ENCODE assay signal across 8 mouse cellular contexts in genomic region chr15:17098927-17099326, GRCm38 (mm10).
DNase-seq lines count a peak whose midpoint lies in the region; ATAC-seq and TF ChIP-seq lines count a peak whose summit lies in the region.

No protein-coding gene starts in this region.

- no peak for ATAC-seq in intestine, embryonic 14.5 days (replicated peaks; ENCODE audit: low FRiP score, low TSS enrichment, low read depth)

- no peak overlapping the region for H3K4me3 ChIP-seq in ES-E14 (ENCODE audit: insufficient read depth in 1 of 2, low read depth in 1 of 2, low read length in 2 of 2, poor library complexity in 1 of 2, severe bottlenecking in 1 of 2)
- H3K4me3 ChIP-seq in cortical plate, adult 2 months (ENCODE audit: insufficient read depth, low read length) = no peak overlapping the region
- H3K4me3 ChIP-seq in intestine, embryonic 14.5 days (ENCODE audit: low read depth, low read length) = no peak overlapping the region

- DNase-seq in heart, postnatal 14 days = peak; percentile 9 to 32
- no peak for DNase-seq in heart, adult 9 months (ENCODE audit: low spot score in 2 of 2)
- DNase-seq in ES-E14 (ENCODE audit: low read depth, low spot score) = peak; percentile 51
- peak; percentile 66 for DNase-seq in intestine, embryonic 14.5 days (ENCODE audit: low spot score)
- DNase-seq in left cerebral cortex, postnatal 25 days (ENCODE audit: low spot score in 2 of 2) = peak; percentile 60 to 83
- DNase-seq in right cerebral cortex, postnatal 4 days = peak; percentile 83
- DNase-seq in lung, postnatal 25 days (ENCODE audit: low spot score) = no peak

- WGBS in intestine, embryonic 14.5 days = 8% methylated on average over 4 of the region's 4 CpGs

- no peaks in the 10 kb centered on the region for H3K36me3 ChIP-seq in ES-E14 (ENCODE audit: control insufficient read depth, insufficient read depth, low read length, poor library complexity, severe bottlenecking)
- no peaks in the 10 kb centered on the region for H3K36me3 ChIP-seq in intestine, embryonic 14.5 days (ENCODE audit: control insufficient read depth, insufficient read depth, low read length)

- no peaks in the 10 kb centered on the region for H3K4me1 ChIP-seq in ES-E14 (ENCODE audit: control insufficient read depth in 2 of 2, insufficient read depth in 2 of 2, low read length in 2 of 2, poor library complexity in 1 of 2)
- H3K4me1 ChIP-seq in cortical plate, adult 2 months (ENCODE audit: control insufficient read depth, insufficient read depth, low read length) = no peaks in the 10 kb centered on the region
- H3K4me1 ChIP-seq in intestine, embryonic 14.5 days (replicated peaks; ENCODE audit: control insufficient read depth, insufficient read depth, low read length) = no peaks in the 10 kb centered on the region

- no peak overlapping the region for H3K27ac ChIP-seq in ES-E14 (ENCODE audit: insufficient read depth, low read depth, low read length, poor library complexity, severe bottlenecking)
- H3K27ac ChIP-seq in cortical plate, adult 2 months (ENCODE audit: insufficient read depth, low read length) = no peak overlapping the region
- no peak overlapping the region for H3K27ac ChIP-seq in intestine, embryonic 14.5 days (ENCODE audit: low read depth)

- peak; percentile 79 for TF ChIP-seq CTCF in cortical plate, adult 2 months (IDR thresholded peaks at IDR 0.05; ENCODE audit: extremely low read depth, insufficient read depth, low read length)

- H3K9ac ChIP-seq in ES-E14 (ENCODE audit: insufficient read depth, low read depth, low read length, poor library complexity, severe bottlenecking) = no peak overlapping the region
- no peak overlapping the region for H3K9ac ChIP-seq in intestine, embryonic 14.5 days (ENCODE audit: low read length)

- H3K4me2 ChIP-seq in intestine, embryonic 14.5 days (ENCODE audit: low read length) = no peak overlapping the region

- H3K27me3 ChIP-seq in intestine, embryonic 14.5 days (replicated peaks; ENCODE audit: control insufficient read depth, insufficient read depth, low read length) = no peaks in the 10 kb centered on the region

- H3K9me3 ChIP-seq in ES-E14 (ENCODE audit: control insufficient read depth, insufficient read depth, low read depth, low read length) = no peaks in the 10 kb centered on the region
- H3K9me3 ChIP-seq in intestine, embryonic 14.5 days (ENCODE audit: control insufficient read depth, low read length) = no peaks in the 10 kb centered on the region

- in situ Hi-C loops in ES-E14 (cut with MboI; ENCODE audit: low sequenced_read_pairs in 2 of 2, unreplicated experiment in 2 of 2) = no loop called here

- intact Hi-C loops in heart, postnatal 14 days (cut with DNase I) = loop anchor here (10.0 kb wide), 1 partner anchor 96 kb away; no protein-coding TSS in a partner anchor
- intact Hi-C loops in left cerebral cortex, postnatal 25 days (cut with DNase I) = loop anchor here (10.0 kb wide), 2 partner anchors 96 to 1716 kb away; partner anchors contain the start of gene Cdh10

- TF ChIP-seq POLR2A in cortical plate, adult 2 months (IDR thresholded peaks at IDR 0.05; ENCODE audit: extremely low read depth, insufficient read depth, low read length) = no peak

TF ChIP-seq in ES-E14, 5 proteins besides CTCF, POLR2A, EP300 and RAD21:
- TF ChIP-seq HCFC1 (IDR thresholded peaks at IDR 0.05; ENCODE audit: borderline replicate concordance, insufficient read depth, low read length) (no peak), ZC3H11A (IDR thresholded peaks at IDR 0.05; ENCODE audit: borderline replicate concordance, low read depth, low read length) (peak; percentile 67; the same call in 1 of the 2 replicates), MAFK (IDR thresholded peaks at IDR 0.05; ENCODE audit: insufficient read depth, low read depth, low read length) (no peak), CHD2 (IDR thresholded peaks at IDR 0.05; ENCODE audit: low read depth, low read length) (no peak), ZNF384 (IDR thresholded peaks at IDR 0.05; ENCODE audit: low read depth, low read length) (no peak)
TF ChIP-seq in ES-E14: peak in this region for 1.

Comparison
In these comparisons a context has a peak if more than half of its experiments do, and no peak if none do; other contexts are left out.
1. DNase-seq: peak in heart, postnatal 14 days (2 of 2), ES-E14 (single experiment), intestine, embryonic 14.5 days (single experiment), left cerebral cortex, postnatal 25 days (2 of 2) and right cerebral cortex, postnatal 4 days (single experiment); none in heart, adult 9 months (0 of 2) and lung, postnatal 25 days (single experiment).